Mouse (Mus musculus) G1E (cell line): Measurements from ENCODE around the gene Pappa2.

ENCODE experiments used
- CTCF ChIP-seq: IDR thresholded peaks from 2 replicates; pipeline ENCODE4 v1.5.1; 2012; ENCODE audit warnings: low read depth, low read length, inconsistent platforms, mixed read lengths
- GATA1 ChIP-seq: IDR thresholded peaks from 2 replicates; pipeline ENCODE4 v1.6.1; 2012; ENCODE audit warnings: borderline replicate concordance, low read length, inconsistent platforms, mixed read lengths
- GATA2 ChIP-seq: IDR thresholded peaks from 2 replicates; pipeline ENCODE4 v1.6.1; 2012; ENCODE audit warnings: low read depth, low read length, inconsistent platforms, borderline replicate concordance

DNA sequence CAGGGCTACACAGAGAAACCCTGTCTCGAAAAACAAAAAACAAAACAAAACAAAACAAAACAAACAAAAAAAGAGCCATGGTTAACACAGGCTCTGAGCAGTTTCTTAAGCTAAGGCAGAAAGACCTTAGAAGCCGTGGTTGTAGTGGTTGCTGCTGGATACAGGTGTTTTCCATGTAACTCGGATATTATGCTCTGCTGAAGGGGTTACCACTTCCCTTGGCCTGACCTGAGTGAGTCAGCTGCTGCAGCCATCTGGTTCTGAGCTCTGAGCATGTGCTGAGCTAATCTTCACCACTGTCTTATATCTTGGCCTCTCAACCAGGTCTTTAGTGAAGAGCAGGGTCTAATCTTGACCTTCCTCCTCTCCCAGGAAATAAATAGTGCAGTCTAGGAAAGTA lies 6.8 kb upstream of the Pappa2 start:
- TF ChIP-seq CTCF (no peak), GATA2 (no peak), GATA1 (no peak)
